Mouse (Mus musculus) gastrocnemius, postnatal 25 days (tissue): ENCODE measurements around the gene Myadm. TPM values are rescaled to one million over a fixed set of nuclear protein-coding genes. Genes with fewer than 3 reads are reported as not detected.

Experiments
- total RNA-seq, 2 experiments: library from RNA; stranded (reverse); gene quantifications; 1 replicate in 1 of 2; 2 replicates in 1 of 2; pipeline ENCODE4 v1.2.3; 2021

The Myadm gene
- total RNA-seq, 2 experiments from 2014 or later = 31.7 to 45.4 TPM

Other genes with a start within 250 kb of the Myadm start
- gene AU018091, start 119.9 kb upstream of the Myadm start, total RNA-seq = not detected
- gene Nlrp12, start 39.3 kb upstream of the Myadm start, total RNA-seq = not detected
- 1 to 10 TPM; 1.3 TPM for gene Prkcg, start 99 bp downstream of the Myadm start, total RNA-seq
- gene Cacng7, start 43.9 kb downstream of the Myadm start, total RNA-seq = 1 to 10 TPM; 6.7 to 7.7 TPM
- gene Cacng8, start 101.6 kb downstream of the Myadm start, total RNA-seq = not detected
- gene Cacng6, start 135.1 kb downstream of the Myadm start, total RNA-seq = 100 to 1,000 TPM in 1 of 2 experiments, 10 to 100 TPM in 1; 99.3 to 101 TPM
- gene Tarm1, start 213.5 kb downstream of the Myadm start, total RNA-seq = not detected